In the genomic region with DNA sequence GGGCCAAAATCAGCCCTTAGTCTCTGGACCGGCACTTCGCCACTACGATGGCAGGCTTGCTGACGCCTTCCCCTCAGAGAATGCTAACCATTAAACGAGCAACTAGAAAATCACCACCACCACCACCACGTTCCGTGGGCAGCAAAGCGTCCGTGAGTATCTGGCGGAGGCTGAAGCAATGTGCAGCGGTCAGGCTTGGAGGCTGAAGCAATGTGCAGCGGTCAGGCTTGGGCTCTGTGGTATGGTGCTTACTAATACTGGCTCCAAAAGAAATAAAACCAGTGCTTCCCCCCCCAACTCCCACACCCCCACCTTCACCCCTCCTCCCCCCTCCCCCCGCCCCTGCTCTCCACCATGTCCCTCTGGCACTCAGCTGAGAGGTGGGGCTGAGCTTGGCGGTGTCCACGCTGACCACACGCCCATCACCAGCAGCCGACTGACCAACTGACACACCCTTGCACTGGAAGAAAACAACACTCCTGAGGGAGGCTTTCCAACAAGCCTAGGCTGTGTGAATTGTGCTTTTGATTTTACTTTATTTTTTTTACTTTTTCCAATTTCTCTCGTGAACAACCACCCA, we compare ENCODE assay signal across 16 mouse cellular contexts. TPM values are rescaled to one million over a fixed set of nuclear protein-coding genes. Genes with fewer than 3 reads are reported as not detected.
A peak's percentile ranks its signal among the peaks of the same experiment; 100 is the strongest.
DNase-seq lines count a peak whose midpoint lies in the region; ATAC-seq and TF ChIP-seq lines count a peak whose summit lies in the region.
"Had no signal": no experiment of that assay in that cellular context is flagged by ENCODE, and none has a peak within 500 bp of the region (broad histone marks: within the 10 kb centered on the region; RNA-seq: fewer than 3 reads in every experiment).

No protein-coding gene starts in this region.

- peaks cover 63 to 79% of the 10 kb centered on the region in 2 experiments for H3K4me1 ChIP-seq in heart, embryonic 14.5 days (ENCODE audit: control insufficient read depth in 2 of 2, insufficient read depth in 2 of 2, low read length in 2 of 2)
- H3K4me1 ChIP-seq in ES-E14 (ENCODE audit: control insufficient read depth in 2 of 2, insufficient read depth in 2 of 2, low read length in 2 of 2, poor library complexity in 1 of 2): peaks cover 0 to 20% of the 10 kb centered on the region in 2 experiments; a peak in 2 of 4 replicates

- no peak for DNase-seq in heart, adult 11 months
- DNase-seq in lung, adult 18-20 months: peak; percentile 60 to 71
- no peak for DNase-seq in lung, postnatal 4 days
- DNase-seq in ES-E14 (ENCODE audit: low read depth, low spot score): no peak
- peak; percentile 69 for DNase-seq in brain, embryonic 14.5 days (ENCODE audit: low read depth)
- DNase-seq in urinary bladder, postnatal 4 days (ENCODE audit: low spot score in 2 of 2): no peak
- DNase-seq: adrenal gland, adult 2 months; cerebellum, adult 9-10 months; kidney, postnatal 14 days; layer of hippocampus, adult 9-11 months; thymus, postnatal 4 days had no signal

- TF ChIP-seq POLR2A in brain, embryonic 14.5 days (IDR thresholded peaks at IDR 0.05; ENCODE audit: borderline replicate concordance, extremely low read depth, insufficient read depth, insufficient read length, poor library complexity, severe bottlenecking): no peak

- no peak overlapping the region for H3K4me3 ChIP-seq in heart, embryonic 14.5 days (ENCODE audit: control insufficient read depth in 1 of 2, insufficient read depth in 1 of 2, low read depth in 1 of 2, low read length in 2 of 2)
- no peak overlapping the region for H3K4me3 ChIP-seq in ES-E14 (ENCODE audit: insufficient read depth in 1 of 2, low read depth in 1 of 2, low read length in 2 of 2, poor library complexity in 1 of 2, severe bottlenecking in 1 of 2)

- no peak overlapping the region for H3K27ac ChIP-seq in heart, embryonic 14.5 days (replicated peaks in 1 of 2; ENCODE audit: control insufficient read depth in 1 of 2, insufficient read depth in 1 of 2, low read depth in 2 of 2, low read length in 2 of 2)
- H3K27ac ChIP-seq in ES-E14 (ENCODE audit: insufficient read depth, low read depth, low read length, poor library complexity, severe bottlenecking): no peak overlapping the region
- H3K27ac ChIP-seq: liver, embryonic 14.5 days had no signal

- WGBS in heart, embryonic 14.5 days: 70% methylated on average over 18 of the region's 18 CpGs

- in situ Hi-C loops in ES-E14 (cut with MboI; ENCODE audit: low sequenced_read_pairs in 2 of 2, unreplicated experiment in 2 of 2): no loop called here

- H3K4me2 ChIP-seq in heart, embryonic 14.5 days (ENCODE audit: low read length): no peak overlapping the region

- no peaks in the 10 kb centered on the region for H3K27me3 ChIP-seq in heart, embryonic 14.5 days (ENCODE audit: control insufficient read depth, insufficient read depth, low read length)
- H3K27me3 ChIP-seq: CH12.LX had no signal

- peak overlapping the region; percentile 42; the same call in 1 of the 2 replicates for H3K9ac ChIP-seq in heart, embryonic 14.5 days (ENCODE audit: low read length)
- H3K9ac ChIP-seq in ES-E14 (ENCODE audit: insufficient read depth, low read depth, low read length, poor library complexity, severe bottlenecking): peak overlapping the region; percentile 21; the same call in 1 of the 2 replicates
- H3K9ac ChIP-seq: liver, embryonic 14.5 days had no signal

- no peak for TF ChIP-seq CTCF in brain, embryonic 14.5 days (IDR thresholded peaks at IDR 0.05; ENCODE audit: borderline replicate concordance, extremely low read depth, insufficient read depth, insufficient read length)

- H3K9me3 ChIP-seq in heart, embryonic 14.5 days (ENCODE audit: control insufficient read depth, low read length): no peaks in the 10 kb centered on the region
- no peaks in the 10 kb centered on the region for H3K9me3 ChIP-seq in ES-E14 (ENCODE audit: control insufficient read depth, insufficient read depth, low read depth, low read length)

- ATAC-seq in heart, embryonic 14.5 days (ENCODE audit: insufficient number of reproducible peaks, insufficient read depth, low FRiP score, low read depth): no peak
- no peak for ATAC-seq in cerebellum, adult (ENCODE audit: insufficient number of reproducible peaks, low FRiP score, low TSS enrichment)
- ATAC-seq: inflammation-experienced regulatory T-cells, adult 6 months had no signal

- no peaks in the 10 kb centered on the region for H3K36me3 ChIP-seq in heart, embryonic 14.5 days (ENCODE audit: control insufficient read depth, insufficient read depth, low read length)
- no peaks in the 10 kb centered on the region; the same call in 1 of the 2 replicates for H3K36me3 ChIP-seq in ES-E14 (ENCODE audit: control insufficient read depth, insufficient read depth, low read length, poor library complexity, severe bottlenecking)

TF ChIP-seq in ES-E14, 5 proteins besides CTCF, POLR2A, EP300 and RAD21:
- TF ChIP-seq HCFC1 (IDR thresholded peaks at IDR 0.05; ENCODE audit: borderline replicate concordance, insufficient read depth, low read length): no peak
- no peak for TF ChIP-seq MAFK (IDR thresholded peaks at IDR 0.05; ENCODE audit: insufficient read depth, low read depth, low read length)
- no peak for TF ChIP-seq ZC3H11A (IDR thresholded peaks at IDR 0.05; ENCODE audit: borderline replicate concordance, low read depth, low read length)
- TF ChIP-seq ZNF384 (IDR thresholded peaks at IDR 0.05; ENCODE audit: low read depth, low read length): no peak
- no peak for TF ChIP-seq CHD2 (IDR thresholded peaks at IDR 0.05; ENCODE audit: low read depth, low read length)

RNA-seq across cellular contexts. Expression of a gene that starts 39.2 kb away (rescaled TPM):
- 7.2 and 8.2 TPM in 2 replicates for polyA plus RNA-seq in heart, embryonic 14.5 days (2014; fragmentation: Nextera tagmentation; extraction: Ambion mirVana)
- total RNA-seq in ES-E14 (2012; rRNA removed): 21.9 and 24.4 TPM in 2 replicates
- 34.0 and 48.9 TPM in 2 replicates for polyA plus RNA-seq in brain, embryonic 14.5 days (2012; rRNA removed)

RNA-seq across cellular contexts. Expression of a gene that starts 56.7 kb away (rescaled TPM):
- 3.2 and 3.9 TPM in 2 replicates for polyA plus RNA-seq in heart, embryonic 14.5 days (2014; fragmentation: Nextera tagmentation; extraction: Ambion mirVana)
- total RNA-seq in ES-E14 (2012; rRNA removed): 11.1 and 14.5 TPM in 2 replicates
- polyA plus RNA-seq in brain, embryonic 14.5 days (2012; rRNA removed): 28.2 and 41.3 TPM in 2 replicates

RNA-seq across cellular contexts. Expression of a gene that starts 57.0 kb away (rescaled TPM):
- 60.4 and 68.2 TPM in 2 replicates for polyA plus RNA-seq in heart, embryonic 14.5 days (2014; fragmentation: Nextera tagmentation; extraction: Ambion mirVana)
- total RNA-seq in ES-E14 (2012; rRNA removed): 43.0 and 56.0 TPM in 2 replicates
- 65.5 and 72.6 TPM in 2 replicates for polyA plus RNA-seq in brain, embryonic 14.5 days (2012; rRNA removed)

Comparison
In these comparisons a context has a peak if more than half of its experiments do, and no peak if none do; other contexts are left out.
1. DNase-seq: peak in lung, adult 18-20 months (2 of 2) and brain, embryonic 14.5 days (single experiment); none in heart, adult 11 months (single experiment), lung, postnatal 4 days (0 of 2), ES-E14 (single experiment) and urinary bladder, postnatal 4 days (0 of 2).